Mouse (Mus musculus): Measurements from ENCODE around the gene Stam. TPM values are rescaled to one million over a fixed set of nuclear protein-coding genes. Genes with fewer than 3 reads are reported as not detected.

The Stam gene
- polyA plus RNA-seq, 1 experiment = 10.3 TPM

DNA sequence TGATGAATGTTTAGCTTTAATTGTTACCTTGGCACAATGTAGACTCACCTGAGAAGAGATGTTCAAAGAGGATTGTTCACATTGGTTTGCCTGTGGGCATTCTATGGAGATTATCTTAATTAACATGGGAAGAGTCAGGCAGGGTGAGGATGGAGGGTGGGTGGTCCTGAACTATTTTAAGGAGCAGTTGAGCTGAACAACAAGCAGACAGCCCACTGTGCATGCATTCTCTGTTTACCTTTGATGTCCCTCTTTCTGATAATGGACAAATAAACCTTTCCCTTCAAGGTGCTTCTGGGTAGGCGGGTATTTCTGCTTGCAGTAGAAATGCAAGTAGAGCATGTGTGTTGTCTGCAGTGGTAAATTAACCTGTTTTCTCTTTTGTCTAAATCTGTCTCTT lies 30.0 kb downstream of the Stam start:
- no peak for DNase-seq (ENCODE audit: low read depth, low spot score)
- WGBS = 95% methylated on average over 1 of the region's 1 CpGs

DNA sequence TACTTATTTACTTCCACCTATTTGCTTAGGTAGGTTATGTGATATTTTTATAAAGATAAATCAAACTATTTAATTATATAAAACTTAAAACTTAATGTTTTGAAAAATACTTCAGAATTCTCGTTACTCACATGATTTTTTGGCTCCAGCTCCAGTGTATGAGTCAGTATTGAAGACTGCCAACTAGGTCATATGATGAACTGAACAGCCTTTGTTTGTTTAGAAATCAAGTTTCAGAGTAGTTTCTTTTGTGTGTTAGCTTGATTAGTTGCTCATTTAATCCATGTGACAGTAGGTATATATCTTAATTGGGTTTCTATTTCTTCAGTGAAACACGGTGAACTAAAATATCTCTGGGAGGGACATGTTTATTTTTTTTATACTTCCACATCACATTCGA lies 33.8 kb downstream of the Stam start:
- no peak for DNase-seq (ENCODE audit: low read depth, low spot score)
- WGBS = 17% methylated on average over 3 of the region's 3 CpGs

DNA sequence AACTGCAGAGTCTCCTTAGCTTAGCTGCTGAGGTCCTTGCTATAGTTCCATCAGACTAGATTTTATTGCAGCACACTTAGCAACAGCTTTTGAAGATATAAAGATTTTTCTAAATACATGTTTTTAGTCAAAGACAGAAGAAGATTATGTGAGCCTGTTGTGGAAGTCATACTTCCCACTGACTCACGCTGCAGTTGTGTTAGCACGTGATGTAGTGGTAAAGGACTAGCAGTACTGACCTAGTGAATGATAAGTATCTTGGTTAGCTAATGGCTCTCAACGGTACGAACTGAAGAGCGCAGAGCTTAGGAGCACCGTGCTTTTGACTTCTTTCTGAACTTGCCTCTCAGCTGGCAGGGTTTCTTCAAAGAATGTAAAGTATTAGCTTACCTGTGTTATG lies 52.5 kb downstream of the Stam start:
- 49% methylated on average over 6 of the region's 6 CpGs for WGBS
- DNase-seq (ENCODE audit: low read depth, low spot score) = no peak

DNA sequence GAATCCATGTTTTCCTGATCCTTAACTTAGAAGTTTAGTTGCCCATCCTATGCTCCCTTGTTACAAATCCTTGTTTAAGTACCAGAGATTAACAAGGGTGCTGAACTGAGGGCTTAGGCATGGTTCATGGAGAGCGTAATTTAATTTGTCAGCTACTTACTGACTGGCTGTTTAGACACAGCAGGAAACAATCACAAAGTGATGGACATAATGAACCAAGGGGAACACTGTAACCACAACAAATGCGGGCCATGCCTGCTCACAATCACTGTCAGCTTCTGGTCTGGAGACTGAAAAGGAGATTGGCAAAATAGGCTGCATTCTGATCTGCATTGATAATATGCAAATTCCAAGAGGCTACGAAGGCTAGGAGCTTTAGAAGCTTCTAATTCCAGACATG lies 53.7 kb downstream of the Stam start:
- WGBS = 80% methylated on average over 3 of the region's 3 CpGs
- DNase-seq (ENCODE audit: low read depth, low spot score) = no peak

DNA sequence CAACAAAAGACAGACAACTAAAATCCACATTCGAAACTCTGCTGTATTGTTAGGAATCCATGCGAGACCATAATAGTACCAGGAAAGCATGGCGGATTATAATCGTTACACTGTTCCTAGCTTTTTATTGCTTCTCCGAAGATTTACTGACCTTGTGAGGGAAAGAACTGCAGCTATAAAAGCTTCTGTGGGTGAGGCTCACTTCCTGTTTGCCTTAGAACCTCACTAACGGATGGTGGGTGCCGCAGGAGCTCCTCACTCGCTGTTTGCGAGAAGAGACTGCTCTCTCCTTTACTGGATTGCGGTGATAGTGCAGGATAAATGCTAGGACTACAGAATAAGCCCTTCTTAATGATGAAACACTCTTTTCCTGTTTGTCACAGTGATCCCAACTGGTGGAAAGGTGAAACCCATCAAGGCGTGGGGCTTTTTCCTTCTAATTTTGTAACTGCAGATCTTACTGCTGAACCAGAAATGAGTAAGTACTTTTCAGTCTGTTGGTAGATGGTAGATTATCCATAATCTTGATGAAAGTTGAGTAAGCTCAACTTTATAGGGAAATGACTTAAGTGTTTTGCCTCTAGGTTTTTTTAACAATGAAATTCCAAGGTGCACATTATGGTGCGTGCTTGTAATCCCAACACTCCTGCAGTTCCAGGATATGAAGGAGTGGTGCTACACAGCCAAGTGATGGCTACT lies 56.9 kb downstream of the Stam start:
- WGBS = 23% methylated on average over 12 of the region's 12 CpGs
- DNase-seq (ENCODE audit: low read depth, low spot score) = peak; percentile 73

DNA sequence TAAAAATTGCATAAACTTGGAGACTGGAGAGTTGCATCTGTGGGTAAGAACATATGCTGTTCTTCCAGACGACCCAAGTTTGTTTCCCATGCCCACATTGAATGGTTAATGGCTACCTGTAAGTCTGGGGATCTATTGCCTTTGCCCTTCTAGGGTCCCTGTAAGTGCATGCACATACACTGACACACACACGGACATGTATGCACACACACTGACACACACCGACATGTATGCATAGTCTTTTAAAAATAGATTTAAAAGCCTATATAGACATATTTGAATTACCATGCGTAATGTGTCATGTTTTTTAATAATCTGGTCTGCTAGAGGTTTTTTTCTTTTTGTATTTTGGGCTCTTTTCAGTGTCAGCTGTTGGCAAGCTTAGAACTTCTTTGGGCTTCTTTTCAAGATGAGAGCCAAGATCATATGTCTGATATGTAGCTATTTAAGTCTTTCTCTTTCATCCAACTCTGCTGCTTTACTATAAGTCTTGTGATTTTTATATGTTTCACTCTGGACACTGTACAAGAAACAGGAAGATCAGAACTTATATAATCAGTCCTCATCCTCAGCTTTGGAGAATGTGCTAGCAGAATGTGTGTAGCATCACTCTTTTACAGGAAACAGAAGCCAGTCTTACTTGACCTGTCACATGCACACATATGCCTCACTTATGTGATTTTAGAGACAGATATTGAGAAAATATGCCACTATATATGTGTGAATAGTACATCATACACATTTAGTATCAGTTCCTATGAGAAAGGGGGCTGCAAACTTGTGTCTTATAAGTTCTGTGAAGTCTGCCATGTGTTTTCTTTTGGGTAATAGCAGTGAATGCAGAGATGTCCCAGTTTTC lies 58.8 kb downstream of the Stam start:
- DNase-seq (ENCODE audit: low read depth, low spot score) = no peak
- 92% methylated on average over 4 of the region's 4 CpGs for WGBS

DNA sequence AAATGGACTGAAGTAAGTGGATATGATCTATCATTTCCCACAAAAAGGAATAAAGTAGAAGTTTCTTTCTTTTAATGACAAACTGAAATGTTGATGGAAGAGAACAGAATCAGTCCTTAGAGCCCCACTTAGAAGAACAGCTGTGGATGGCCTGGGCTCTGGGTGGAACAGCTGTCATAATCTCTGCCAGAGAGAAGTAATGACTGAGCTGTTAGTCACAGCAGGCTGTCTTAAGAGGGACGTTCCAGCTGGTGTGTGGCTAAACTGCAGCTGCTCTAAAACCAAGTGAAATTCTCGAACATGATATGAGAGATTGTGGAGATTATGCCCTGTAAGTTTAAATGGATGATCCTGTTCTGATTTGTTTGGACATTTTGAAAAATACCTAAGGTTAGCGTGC lies 63.0 kb downstream of the Stam start:
- DNase-seq (ENCODE audit: low read depth, low spot score) = no peak
- 61% methylated on average over 3 of the region's 3 CpGs for WGBS

DNA sequence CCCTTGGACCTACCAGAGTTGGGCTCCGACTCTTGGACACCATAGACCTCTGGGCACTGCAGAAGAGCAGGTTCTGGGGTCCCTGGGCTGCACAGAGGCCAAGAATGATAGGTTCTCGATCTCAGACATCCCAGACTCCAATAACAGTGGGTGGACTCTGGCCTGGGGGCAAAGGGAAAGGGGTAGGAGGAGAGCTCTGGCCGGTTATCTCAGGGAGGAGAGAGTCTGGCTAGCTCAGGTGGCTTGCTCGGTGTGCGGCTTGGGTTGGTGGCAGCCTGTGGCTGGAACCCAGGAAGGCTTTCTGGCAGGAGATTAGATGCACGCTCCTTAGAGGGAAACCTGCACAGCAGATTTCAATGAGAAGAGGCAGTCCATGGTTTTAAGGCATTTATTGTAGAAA lies 65.7 kb downstream of the Stam start:
- WGBS = 84% methylated on average over 6 of the region's 6 CpGs
- DNase-seq (ENCODE audit: low read depth, low spot score) = no peak

DNA sequence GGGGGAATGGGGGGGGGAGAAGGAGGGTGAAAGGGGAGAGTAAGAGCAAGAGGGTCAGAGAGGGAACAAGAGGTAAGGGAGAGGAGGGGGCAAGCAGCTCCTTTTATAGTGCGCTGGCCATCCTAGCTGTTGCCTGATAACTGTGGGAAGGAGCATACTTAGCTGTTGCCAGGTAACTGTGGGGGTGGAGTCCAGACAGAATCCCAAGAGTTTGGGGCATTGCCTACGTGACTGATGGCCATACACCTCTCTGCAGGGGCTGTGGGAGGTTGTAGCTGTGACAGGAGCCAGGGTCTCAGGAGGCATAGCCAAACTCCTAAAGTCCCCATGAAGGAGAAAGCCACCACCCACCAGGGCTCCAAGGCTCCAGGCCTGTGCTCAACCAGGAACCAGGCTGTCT lies 66.1 kb downstream of the Stam start:
- WGBS = 90% methylated on average over 2 of the region's 2 CpGs

DNA sequence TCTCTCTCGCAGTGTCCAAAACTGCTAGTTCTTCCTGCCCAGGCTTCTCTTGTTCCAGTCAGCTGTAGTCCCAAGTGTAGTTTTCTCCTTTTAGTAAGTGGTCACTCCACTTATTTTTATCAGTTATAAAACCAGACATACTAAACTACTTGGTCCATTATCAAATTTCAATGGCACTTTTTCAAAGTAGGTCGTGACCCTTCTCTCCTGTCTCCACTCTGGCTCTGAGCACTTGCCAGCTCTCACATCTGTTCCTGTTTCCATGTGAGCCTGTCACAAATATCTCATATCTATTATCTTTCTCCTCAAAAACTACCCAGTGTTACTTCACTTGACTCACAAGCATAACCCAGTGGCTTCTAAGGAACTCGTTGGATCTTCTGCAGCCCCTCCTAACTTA lies 71.4 kb downstream of the Stam start:
- WGBS = 65% methylated on average over 3 of the region's 3 CpGs

More for the DNA sequence above, 66.1 kb downstream of the Stam start:
- no peak for DNase-seq (ENCODE audit: low read depth, low spot score)

DNA sequence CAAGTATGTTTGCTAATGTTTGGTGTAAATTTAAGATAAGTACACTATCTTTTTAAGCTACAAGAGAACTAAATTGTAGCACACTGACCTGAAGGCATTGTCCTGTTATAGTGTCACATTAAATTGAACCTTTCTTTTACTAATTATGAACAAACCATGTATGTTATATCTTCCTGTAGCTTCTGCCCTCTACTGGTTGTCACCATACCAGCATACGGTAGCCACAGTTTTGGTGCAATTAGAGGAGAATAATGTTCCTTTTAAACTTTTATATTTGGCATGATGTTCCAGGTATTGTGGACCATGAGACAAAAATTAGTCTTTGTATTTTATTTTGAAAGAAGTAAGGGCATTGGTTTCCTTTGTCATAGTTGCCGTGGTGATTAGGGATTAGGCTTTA lies 73.0 kb downstream of the Stam start:
- 71% methylated on average over 2 of the region's 2 CpGs for WGBS
- no peak for DNase-seq (ENCODE audit: low read depth, low spot score)

More for the DNA sequence above, 71.4 kb downstream of the Stam start:
- DNase-seq (ENCODE audit: low read depth, low spot score) = no peak

DNA sequence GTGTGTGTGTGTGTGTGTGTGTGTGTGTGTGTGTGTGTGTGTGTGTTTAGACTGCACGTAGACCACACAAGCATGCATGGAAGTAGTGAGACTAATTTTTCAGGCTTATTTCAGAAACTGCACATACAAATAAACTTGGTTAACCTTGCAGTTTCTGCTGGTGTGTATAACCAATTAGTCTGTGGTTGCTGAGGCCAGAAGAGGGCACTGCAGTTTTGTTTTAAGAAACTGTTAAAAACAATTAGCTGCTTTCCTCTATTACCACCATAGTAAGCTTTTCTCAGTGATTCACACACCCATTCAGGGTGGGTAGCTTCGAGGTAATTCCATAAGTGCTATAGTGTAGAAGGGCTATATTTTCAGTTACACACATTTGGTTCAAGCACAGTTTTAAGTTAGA lies 76.9 kb downstream of the Stam start:
- WGBS = 77% methylated on average over 2 of the region's 2 CpGs
- DNase-seq (ENCODE audit: low read depth, low spot score) = no peak

DNA sequence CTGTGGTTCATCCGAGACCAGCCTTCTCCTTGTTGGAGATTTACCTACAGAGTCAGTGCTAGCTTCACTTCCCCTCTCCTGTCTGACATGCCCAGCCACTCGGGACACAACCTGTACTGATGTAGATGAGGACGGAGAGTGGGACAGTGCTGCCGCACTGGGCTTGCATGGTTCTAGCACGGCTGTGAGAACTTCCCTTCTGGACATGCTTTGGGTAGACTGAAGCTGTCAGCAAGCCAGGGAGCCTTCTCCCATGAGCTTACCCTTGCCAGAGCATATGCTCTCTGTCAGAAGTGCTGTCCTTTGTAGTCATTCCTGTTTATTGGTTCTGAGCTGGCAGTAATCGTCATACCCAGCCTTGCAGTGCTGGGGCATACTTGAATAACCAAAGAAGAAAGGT lies 78.0 kb downstream of the Stam start:
- no peak for DNase-seq (ENCODE audit: low read depth, low spot score)
- WGBS = 87% methylated on average over 6 of the region's 6 CpGs

DNA sequence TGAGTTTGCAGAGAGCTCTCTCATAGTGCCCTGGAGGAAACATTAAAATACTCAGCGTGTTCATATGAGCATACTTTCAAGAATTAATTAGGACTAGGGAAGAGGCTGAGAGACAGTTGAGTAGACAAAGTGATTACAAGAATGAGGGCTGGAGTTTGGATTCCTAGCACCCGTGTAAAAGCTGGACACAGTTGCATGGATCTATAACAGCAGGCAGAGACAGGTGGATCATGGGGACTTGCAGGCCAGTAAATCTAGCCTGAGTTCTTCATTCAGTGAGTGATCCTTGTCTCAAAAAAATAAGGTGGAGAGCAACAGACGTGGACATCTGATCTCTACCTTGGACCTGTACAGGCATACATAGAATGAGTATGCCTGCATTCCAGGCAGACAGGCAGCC lies 85.1 kb downstream of the Stam start:
- WGBS = 86% methylated on average over 3 of the region's 3 CpGs

DNA sequence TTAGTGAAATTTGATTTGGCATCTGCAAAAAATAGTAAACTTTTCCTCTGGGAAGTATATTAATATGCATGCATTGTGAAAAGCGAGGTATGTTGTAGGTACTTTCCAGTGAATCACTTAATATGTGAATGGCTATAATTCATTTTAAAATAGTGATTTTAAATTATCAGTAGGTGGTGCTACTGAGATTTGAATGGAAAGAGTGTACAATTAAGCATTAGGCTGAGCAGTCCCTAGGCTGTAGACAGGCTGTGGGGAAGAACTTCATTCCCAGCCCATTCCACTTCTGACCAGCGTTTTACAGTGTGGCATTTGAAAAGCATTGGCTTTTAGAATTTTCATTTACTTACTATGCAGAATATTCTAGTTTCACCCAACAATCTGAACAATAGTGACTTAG lies 85.9 kb downstream of the Stam start:
- DNase-seq (ENCODE audit: low read depth, low spot score) = no peak
- 50% methylated on average over 2 of the region's 2 CpGs for WGBS

More for the DNA sequence above, 85.1 kb downstream of the Stam start:
- no peak for DNase-seq (ENCODE audit: low read depth, low spot score)

DNA sequence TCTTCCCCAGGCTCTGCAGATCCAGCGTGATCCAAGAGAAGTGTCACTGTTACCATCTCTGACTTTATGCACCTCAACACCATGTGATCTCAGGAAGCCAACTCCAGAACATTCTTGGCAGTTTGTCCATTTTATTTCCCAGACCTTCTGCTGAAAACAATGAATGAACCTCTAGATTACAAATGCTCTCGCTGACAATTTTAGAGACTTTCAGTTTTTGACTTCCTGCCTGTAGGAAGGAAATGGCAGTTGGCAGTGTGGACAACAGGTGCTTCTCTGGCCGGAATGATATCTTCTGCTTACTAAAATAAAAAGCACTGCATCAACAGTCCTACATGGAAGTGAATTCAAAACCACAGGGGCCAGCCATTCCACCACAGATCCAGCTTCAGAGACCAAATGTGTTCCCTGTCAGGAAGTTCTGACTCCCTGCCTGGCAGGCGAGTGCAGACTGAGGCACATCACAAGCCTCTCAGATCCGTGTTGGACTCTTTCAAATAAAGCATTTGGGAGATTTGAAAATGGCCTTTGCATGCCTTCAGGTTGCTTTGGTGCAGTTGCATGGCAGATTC lies 90.6 kb downstream of the Stam start:
- DNase-seq (ENCODE audit: low read depth, low spot score) = no peak

DNA sequence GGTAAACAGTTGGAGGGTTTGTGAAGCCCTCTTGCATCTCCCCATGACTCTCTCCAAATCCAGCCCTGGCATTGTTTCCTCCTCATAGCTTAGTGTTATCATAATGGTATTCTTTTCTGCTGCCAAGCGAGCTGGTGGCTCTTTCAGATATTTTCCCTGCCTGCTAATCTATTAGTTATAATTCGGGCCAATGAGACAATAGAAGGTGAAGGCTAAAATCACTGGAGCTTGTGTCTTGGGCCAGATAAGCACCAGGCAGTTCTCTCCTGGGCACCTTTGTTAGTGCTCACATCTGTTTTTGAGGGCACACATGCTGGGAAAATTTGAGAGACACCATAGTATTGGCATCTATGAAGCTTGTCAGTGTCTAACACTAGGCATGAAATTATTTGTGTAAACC lies 91.2 kb downstream of the Stam start:
- DNase-seq (ENCODE audit: low read depth, low spot score) = no peak
- 82% methylated on average over 2 of the region's 2 CpGs for WGBS

More for the DNA sequence above, 90.6 kb downstream of the Stam start:
- WGBS = 72% methylated on average over 5 of the region's 5 CpGs

DNA sequence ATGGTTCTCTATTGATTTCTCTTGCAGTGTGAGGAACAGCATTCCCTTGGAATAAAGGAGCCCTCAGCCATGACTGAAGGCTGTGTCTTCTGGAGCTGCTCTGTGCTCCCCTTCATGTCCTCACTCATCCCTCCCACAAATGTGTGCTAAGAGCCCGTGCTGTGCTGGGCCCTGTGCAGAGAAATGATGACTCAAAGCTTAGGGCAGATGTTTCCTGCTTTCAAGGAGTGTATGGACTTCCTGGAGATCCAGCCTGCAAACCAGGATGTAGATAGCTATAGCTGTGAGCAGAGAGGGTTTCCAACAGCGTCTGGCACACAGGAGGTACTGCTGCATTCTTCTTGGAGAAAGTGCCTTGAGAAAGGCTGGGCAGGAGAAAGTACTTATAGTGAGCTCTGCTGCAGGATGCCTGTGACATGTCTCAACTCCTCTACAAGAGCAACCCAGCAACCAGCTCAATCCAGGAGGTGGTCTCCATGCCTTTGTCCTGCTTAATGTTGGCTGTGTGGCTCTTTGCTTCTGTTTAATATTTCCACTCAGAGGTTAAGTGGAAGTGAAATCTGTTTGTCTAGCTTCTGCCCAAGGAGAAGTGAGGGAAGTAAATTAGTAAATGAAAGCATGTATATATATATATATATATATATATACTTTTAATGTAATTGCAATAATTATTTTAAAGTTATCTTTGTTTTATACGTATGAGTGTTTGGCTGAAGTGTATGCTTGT lies 91.9 kb downstream of the Stam start:
- DNase-seq (ENCODE audit: low read depth, low spot score) = no peak
- 37% methylated on average over 3 of the region's 3 CpGs for WGBS

DNA sequence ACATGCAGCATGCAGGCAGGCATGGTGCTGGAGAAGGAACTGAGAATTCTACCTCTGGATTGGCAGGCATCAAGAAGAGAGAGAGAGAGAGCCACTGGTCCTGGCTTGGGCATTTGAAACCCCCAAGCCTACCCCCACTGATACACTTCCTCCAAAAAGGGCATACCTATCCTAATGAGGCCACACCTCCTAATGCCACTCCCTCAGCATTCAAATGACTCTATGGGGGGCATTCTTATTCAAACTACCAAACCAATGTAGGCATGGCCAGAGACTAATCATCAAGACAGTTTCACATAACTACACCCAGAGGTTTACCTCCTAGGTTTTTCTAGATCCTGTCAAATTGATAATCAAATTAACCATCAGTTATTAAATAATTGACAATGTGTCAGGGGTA lies 93.8 kb downstream of the Stam start:
- DNase-seq (ENCODE audit: low read depth, low spot score) = no peak

DNA sequence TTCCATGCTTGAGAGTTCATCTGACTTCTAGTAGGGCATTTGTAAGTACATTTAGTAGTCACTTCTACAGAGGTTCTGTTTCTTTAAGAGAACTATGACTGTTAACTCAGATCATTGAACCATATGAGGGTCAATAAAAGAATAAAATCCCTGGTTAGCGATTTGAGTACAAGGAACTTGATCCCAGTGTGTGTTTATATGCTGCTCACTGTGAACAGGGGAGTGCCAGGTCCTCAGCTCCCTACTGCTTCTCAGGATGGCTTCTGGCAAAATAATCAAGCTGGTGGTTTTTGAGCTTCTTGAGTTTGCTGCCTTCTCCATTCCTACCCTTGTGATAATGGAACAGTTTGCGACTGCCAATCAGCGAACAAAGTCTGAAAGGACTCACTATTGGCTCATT lies 100.4 kb downstream of the Stam start, which contains the start of gene Tmem236:
Gene Tmem236 (plus strand): TSS at position 190 of the 400 bp plus-strand sequence.
- 33% methylated on average over 3 of the region's 3 CpGs for WGBS
- DNase-seq (ENCODE audit: low read depth, low spot score) = peak; percentile 58
